Mouse (Mus musculus) erythroblast, adult 5-6 weeks (primary cell): ENCODE data around the gene Tor3a. TPM values are rescaled to one million over a fixed set of nuclear protein-coding genes. Genes with fewer than 3 reads are reported as not detected.
"Not testable (repeated sequence)": the region's sequence is repeated elsewhere in the genome, so short reads cannot be mapped to it uniquely, and the experiment has no call there.

Experiments
- ATAC-seq: replicated peaks from 2 replicates; pipeline ENCODE4 v1.8.0; 2016; ENCODE audit warnings: moderate number of reproducible peaks, mild to moderate bottlenecking, moderate TSS enrichment, inconsistent platforms; ENCODE audit not compliant: poor library complexity, low FRiP score, severe bottlenecking
- total RNA-seq, 2 experiments: library from RNA; stranded (forward) in 1 of 2; stranded (reverse) in 1 of 2; fragments of 150-400 nt in 1 of 2; fragments of 200-764, 138-1000 nt in 1 of 2; gene quantifications; 2 replicates each; pipeline versions ENCODE4 v1.2.3 to v1.2.4; 2015 to 2017; ENCODE audit warnings: low replicate concordance in 2 of 2

Gene Tor3a
- total RNA-seq, 2 experiments from 2014 or later, result 4.4 to 8.3 TPM

GRCm38 (mm10) chr1:156672720-156673475 lies 1.3 kb downstream of the Tor3a start:
- no peak for ATAC-seq

- ATAC-seq, result no peak
Observed at GRCm38 (mm10) chr1:156671921-156672320, 2.2 kb downstream of the Tor3a start.

- ATAC-seq, result no peak
Observed at GRCm38 (mm10) chr1:156669208-156669983, 4.8 kb downstream of the Tor3a start.

- ATAC-seq, result no peak
Observed at GRCm38 (mm10) chr1:156668602-156669001, 5.6 kb downstream of the Tor3a start.

- 0 out of 2 replicates have a peak, but pooled peaks have one; percentile 36 for ATAC-seq
Observed at GRCm38 (mm10) chr1:156667141-156667926, 6.8 kb downstream of the Tor3a start.

GRCm38 (mm10) chr1:156665777-156666176 lies 8.4 kb downstream of the Tor3a start:
- ATAC-seq, result no peak

GRCm38 (mm10) chr1:156660660-156661236 lies 13.4 kb downstream of the Tor3a start:
- not testable (repeated sequence) for ATAC-seq

- no peak for ATAC-seq
Observed at GRCm38 (mm10) chr1:156659906-156660659, 14.1 kb downstream of the Tor3a start.

- ATAC-seq, result no peak
Observed at GRCm38 (mm10) chr1:156658676-156659075, 15.5 kb downstream of the Tor3a start.

- no peak for ATAC-seq
Observed at GRCm38 (mm10) chr1:156657523-156657922, 16.6 kb downstream of the Tor3a start.

- ATAC-seq, result no peak
Observed at GRCm38 (mm10) chr1:156654735-156655530, 19.2 kb downstream of the Tor3a start.

- ATAC-seq, result no peak
Observed at GRCm38 (mm10) chr1:156652189-156652822, 21.9 kb downstream of the Tor3a start.

- no peak for ATAC-seq
Observed at GRCm38 (mm10) chr1:156650631-156651030, 23.5 kb downstream of the Tor3a start.

- ATAC-seq, result no peak
Observed at GRCm38 (mm10) chr1:156648705-156649104, 25.5 kb downstream of the Tor3a start.

GRCm38 (mm10) chr1:156645971-156646370 lies 28.2 kb downstream of the Tor3a start:
- ATAC-seq, result no peak

GRCm38 (mm10) chr1:156644780-156645523 lies 29.2 kb downstream of the Tor3a start:
- ATAC-seq, result no peak

GRCm38 (mm10) chr1:156644061-156644460 lies 30.1 kb downstream of the Tor3a start:
- no peak for ATAC-seq
